Mouse (Mus musculus): Measurements from ENCODE around the gene Mmrn2.
"Not testable (repeated sequence)": the region's sequence is repeated elsewhere in the genome, so short reads cannot be mapped to it uniquely, and the experiment has no call there.

The Mmrn2 gene

GRCm38 (mm10) chr14:34362135-34362534 is 13.1 kb upstream of the Mmrn2 start:
- peak; percentile 23 for DNase-seq (ENCODE audit: extremely low read depth, low read depth)

GRCm38 (mm10) chr14:34362726-34363445 is 12.4 kb upstream of the Mmrn2 start:
- peak; percentile 66 for DNase-seq (ENCODE audit: extremely low read depth, low read depth)

GRCm38 (mm10) chr14:34363490-34364253 is 11.6 kb upstream of the Mmrn2 start:
- DNase-seq (ENCODE audit: extremely low read depth, low read depth), result peak; percentile 45

- DNase-seq (ENCODE audit: extremely low read depth, low read depth), result not testable (repeated sequence)
Observed at GRCm38 (mm10) chr14:34364254-34365146, 10.8 kb upstream of the Mmrn2 start.

- no peak for DNase-seq (ENCODE audit: extremely low read depth, low read depth)
Observed at GRCm38 (mm10) chr14:34365147-34365507, 10.1 kb upstream of the Mmrn2 start.

- no peak for DNase-seq (ENCODE audit: extremely low read depth, low read depth)
Observed at GRCm38 (mm10) chr14:34370203-34370602, 5.1 kb upstream of the Mmrn2 start.

GRCm38 (mm10) chr14:34370921-34371320 is 4.3 kb upstream of the Mmrn2 start:
- DNase-seq (ENCODE audit: extremely low read depth, low read depth), result no peak

- DNase-seq (ENCODE audit: extremely low read depth, low read depth), result no peak
Observed at GRCm38 (mm10) chr14:34371763-34372162, 3.5 kb upstream of the Mmrn2 start.

GRCm38 (mm10) chr14:34372646-34373045 is 2.6 kb upstream of the Mmrn2 start:
- peak; percentile 3 for DNase-seq (ENCODE audit: extremely low read depth, low read depth)

GRCm38 (mm10) chr14:34373581-34373980 is 1.7 kb upstream of the Mmrn2 start:
- DNase-seq (ENCODE audit: extremely low read depth, low read depth), result no peak

- no peak for DNase-seq (ENCODE audit: extremely low read depth, low read depth)
Observed at GRCm38 (mm10) chr14:34374577-34374976, 688 bp upstream of the Mmrn2 start, which contains the start of gene Sncg. Gene Sncg, minus strand, starts transcription at chr14:34374789.

GRCm38 (mm10) chr14:34375941-34376340 is 676 bp downstream of the Mmrn2 start:
- no peak for DNase-seq (ENCODE audit: extremely low read depth, low read depth)

GRCm38 (mm10) chr14:34377121-34377520 is 1.9 kb downstream of the Mmrn2 start:
- DNase-seq (ENCODE audit: extremely low read depth, low read depth), result no peak

- no peak for DNase-seq (ENCODE audit: extremely low read depth, low read depth)
Observed at GRCm38 (mm10) chr14:34378560-34379331, 3.5 kb downstream of the Mmrn2 start.

GRCm38 (mm10) chr14:34382921-34383704 is 7.8 kb downstream of the Mmrn2 start:
- peak; percentile 31 for DNase-seq (ENCODE audit: extremely low read depth, low read depth)

- no peak for DNase-seq (ENCODE audit: extremely low read depth, low read depth)
Observed at GRCm38 (mm10) chr14:34393295-34393694, 18.0 kb downstream of the Mmrn2 start.

GRCm38 (mm10) chr14:34397871-34398270 is 22.6 kb downstream of the Mmrn2 start:
- no peak for DNase-seq (ENCODE audit: extremely low read depth, low read depth)

GRCm38 (mm10) chr14:34398901-34399300 is 23.6 kb downstream of the Mmrn2 start:
- DNase-seq (ENCODE audit: extremely low read depth, low read depth), result no peak

GRCm38 (mm10) chr14:34399301-34399700 is 24.0 kb downstream of the Mmrn2 start:
- no peak for DNase-seq (ENCODE audit: extremely low read depth, low read depth)

- no peak for DNase-seq (ENCODE audit: extremely low read depth, low read depth)
Observed at GRCm38 (mm10) chr14:34400021-34400420, 24.8 kb downstream of the Mmrn2 start.
